Mouse (Mus musculus) MEL (cell line): Measurements from ENCODE around the gene Rtn1. TPM values are rescaled to one million over a fixed set of nuclear protein-coding genes. Genes with fewer than 3 reads are reported as not detected.

Experiments used
- DNase-seq: peaks from one replicate; pipeline ENCODE4 v3.0.0; 2011; ENCODE audit warnings: low read depth, low spot score
- H3K27ac ChIP-seq: 2 replicates; pipeline ENCODE4 v1.5.1; 2012; ENCODE audit warnings: low read depth, mild to moderate bottlenecking, control low read depth, low read length, moderate library complexity; ENCODE audit not compliant: control insufficient read depth
- H3K27me3 ChIP-seq, 2 experiments: fragments of 150-350 bp in 1 of 2; sonication (generic) in 1 of 2; 2 replicates each; pipeline ENCODE4 v1.6.1; 2012; ENCODE audit warnings: low read length in 2 of 2, mild to moderate bottlenecking in 2 of 2, improper control_type of control experiment in 1 of 2, moderate library complexity in 1 of 2; ENCODE audit not compliant: insufficient read depth in 2 of 2, control insufficient read depth in 1 of 2
- H3K36me3 ChIP-seq, 2 experiments: 2 replicates each; pipeline ENCODE4 v1.6.1; 2012 to 2014; ENCODE audit warnings: low read length in 2 of 2, improper control_type of control experiment in 1 of 2, inconsistent platforms in 1 of 2, mild to moderate bottlenecking in 1 of 2; ENCODE audit not compliant: insufficient read depth in 2 of 2, control insufficient read depth in 1 of 2
- H3K4me1 ChIP-seq, 2 experiments: fragments of 150-350 bp in 1 of 2; sonication (generic) in 1 of 2; 2 replicates each; pipeline ENCODE4 v1.6.1; 2012; ENCODE audit warnings: low read length in 2 of 2, improper control_type of control experiment in 1 of 2, mild to moderate bottlenecking in 1 of 2; ENCODE audit not compliant: insufficient read depth in 2 of 2, control insufficient read depth in 1 of 2
- H3K4me3 ChIP-seq, 2 experiments: fragments of 150-350 bp in 1 of 2; sonication (generic) in 1 of 2; 2 replicates each; pipeline ENCODE4 v1.5.1; 2012; ENCODE audit warnings: low read depth in 2 of 2, low read length in 2 of 2, mild to moderate bottlenecking in 2 of 2, moderate library complexity in 2 of 2, control low read depth in 1 of 2, improper control_type of control experiment in 1 of 2; ENCODE audit not compliant: control insufficient read depth in 1 of 2, insufficient read depth in 1 of 2
- H3K79me2 ChIP-seq: 2 replicates; pipeline ENCODE4 v1.6.1; 2012; ENCODE audit warnings: mild to moderate bottlenecking, low read length, moderate library complexity; ENCODE audit not compliant: control insufficient read depth, poor library complexity, insufficient read depth
- H3K9ac ChIP-seq: 2 replicates; pipeline ENCODE4 v1.6.1; 2012; ENCODE audit warnings: low read depth, mild to moderate bottlenecking, control low read depth, low read length, moderate library complexity; ENCODE audit not compliant: control insufficient read depth, poor library complexity, severe bottlenecking
- H3K9me3 ChIP-seq: fragments of 150-350 bp; sonication (generic); replicated peaks from 2 replicates; pipeline ENCODE4 v1.6.1; 2012; ENCODE audit warnings: mild to moderate bottlenecking, low read length, improper control_type of control experiment, moderate library complexity; ENCODE audit not compliant: insufficient read depth
- CHD2 ChIP-seq: IDR thresholded peaks from 2 replicates; pipeline ENCODE4 v1.6.1; 2011; ENCODE audit warnings: low read length, improper control_type of control experiment
- E2F4 ChIP-seq: IDR thresholded peaks from 2 replicates; pipeline ENCODE4 v1.6.1; 2011; ENCODE audit warnings: low read depth, low read length, improper control_type of control experiment, borderline replicate concordance
- ELF1 ChIP-seq: IDR thresholded peaks from 2 replicates; pipeline ENCODE4 v1.6.1; 2014; ENCODE audit warnings: low read depth, mild to moderate bottlenecking, inconsistent platforms, low read length, improper control_type of control experiment, moderate library complexity
- EP300 ChIP-seq, 2 experiments: IDR thresholded peaks; 2 replicates each; pipeline ENCODE4 v1.6.1; 2011; ENCODE audit warnings: improper control_type of control experiment in 2 of 2, low read length in 2 of 2, low read depth in 1 of 2, mild to moderate bottlenecking in 1 of 2
- GABPA ChIP-seq: IDR thresholded peaks from 2 replicates; pipeline ENCODE4 v1.6.1; 2012; ENCODE audit warnings: low read depth, mild to moderate bottlenecking, inconsistent platforms, low read length, improper control_type of control experiment, moderate library complexity
- JUND ChIP-seq: IDR thresholded peaks from 2 replicates; pipeline ENCODE4 v1.6.1; 2011; ENCODE audit warnings: low read depth, mild to moderate bottlenecking, improper control_type of control experiment, low read length
- MAX ChIP-seq: IDR thresholded peaks from 2 replicates; pipeline ENCODE4 v1.6.1; 2011; ENCODE audit warnings: low read length, improper control_type of control experiment
- MEF2A ChIP-seq: IDR thresholded peaks from 2 replicates; pipeline ENCODE4 v1.6.1; 2014; ENCODE audit warnings: low read depth, mild to moderate bottlenecking, inconsistent platforms, low read length, improper control_type of control experiment; ENCODE audit not compliant: poor library complexity, insufficient replicate concordance, severe bottlenecking; ENCODE audit errors: extremely low read depth
- MXI1 ChIP-seq: IDR thresholded peaks from 2 replicates; pipeline ENCODE4 v1.6.1; 2011; ENCODE audit warnings: mild to moderate bottlenecking, low read depth, low read length, improper control_type of control experiment
- NRF1 ChIP-seq: IDR thresholded peaks from 2 replicates; pipeline ENCODE4 v1.6.1; 2014; ENCODE audit warnings: low read depth, mild to moderate bottlenecking, inconsistent platforms, low read length, improper control_type of control experiment, moderate library complexity; ENCODE audit not compliant: poor library complexity, insufficient read depth, severe bottlenecking
- SIN3A ChIP-seq: IDR thresholded peaks from 2 replicates; pipeline ENCODE4 v1.6.1; 2012; ENCODE audit warnings: low read length, improper control_type of control experiment, inconsistent platforms
- TAL1 ChIP-seq: IDR thresholded peaks from 2 replicates; pipeline ENCODE4 v1.6.1; 2012; ENCODE audit warnings: mild to moderate bottlenecking, inconsistent platforms, low read length, moderate library complexity, mixed read lengths
- TBP ChIP-seq: IDR thresholded peaks from 2 replicates; pipeline ENCODE4 v1.8.0; 2011; ENCODE audit warnings: low read depth, low read length, improper control_type of control experiment
- USF2 ChIP-seq, 2 experiments: IDR thresholded peaks; 2 replicates each; pipeline ENCODE4 v1.6.1; 2011 to 2012; ENCODE audit warnings: improper control_type of control experiment in 2 of 2, low read length in 2 of 2, borderline replicate concordance in 1 of 2, inconsistent platforms in 1 of 2, low read depth in 1 of 2, mild to moderate bottlenecking in 1 of 2; ENCODE audit not compliant: insufficient read depth in 1 of 2
- ZC3H11A ChIP-seq: IDR thresholded peaks from 2 replicates; pipeline ENCODE4 v1.6.1; 2012; ENCODE audit warnings: low read depth, mild to moderate bottlenecking, inconsistent platforms, low read length, improper control_type of control experiment
- ZKSCAN1 ChIP-seq: IDR thresholded peaks from 2 replicates; pipeline ENCODE4 v1.6.1; 2012; ENCODE audit warnings: low read depth, mild to moderate bottlenecking, inconsistent platforms, low read length, improper control_type of control experiment, moderate library complexity
- polyA plus RNA-seq, 2 experiments: library from polyadenylated mRNA; stranded (reverse) in 1 of 2; unstranded in 1 of 2; fragments of >175 nt in 1 of 2; fragments of >200 nt in 1 of 2; gene quantifications; 2 replicates each; pipeline versions ENCODE4 v1.2.1 to v1.2.4; 2012; ENCODE audit warnings: low replicate concordance in 2 of 2, low read depth in 1 of 2; ENCODE audit not compliant: insufficient read length in 2 of 2, insufficient read depth in 1 of 2, missing spikeins in 1 of 2
- total RNA-seq: library from RNA; depleted of rRNA; stranded (reverse); fragments of 300-350 nt; gene quantifications from 2 replicates; pipeline ENCODE4 v1.2.3, GENCODE M21; 2012

The Rtn1 gene
- total and polyA plus RNA-seq, 3 experiments: not detected

DNA sequence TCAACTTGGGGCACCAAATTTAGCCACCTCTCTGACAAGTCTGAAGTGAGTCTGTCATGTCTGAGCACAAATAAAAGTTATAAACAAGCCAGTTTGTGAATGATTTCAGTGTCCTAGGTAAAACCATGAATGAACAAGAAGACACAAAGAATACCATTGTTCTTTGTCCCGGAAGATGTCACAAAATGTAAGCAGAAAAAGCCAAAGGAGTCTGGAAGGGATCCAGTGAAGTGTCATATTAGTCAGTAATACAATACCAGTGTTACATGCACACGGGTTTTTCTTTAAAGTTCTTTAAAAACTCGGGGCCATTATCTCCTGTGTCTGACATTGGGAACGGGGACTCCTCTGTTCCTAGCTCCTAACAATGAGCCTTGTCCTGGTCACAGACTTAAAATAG lies 85.1 kb downstream of the Rtn1 start:
- TF ChIP-seq E2F4: no peak
- TF ChIP-seq ZKSCAN1: no peak
- no peak for TF ChIP-seq TBP
- no peak for TF ChIP-seq SIN3A
- no peak for TF ChIP-seq MXI1
- TF ChIP-seq ELF1: no peak
- no peak for TF ChIP-seq ZC3H11A
- TF ChIP-seq MEF2A: no peak
- no peak for TF ChIP-seq CHD2
- TF ChIP-seq USF2 (IDR thresholded peaks at IDR 0.05; ENCODE audit: borderline replicate concordance in 1 of 2, insufficient read depth in 1 of 2, low read depth in 1 of 2, low read length in 2 of 2): no peak
- TF ChIP-seq JUND: no peak
- TF ChIP-seq EP300 (IDR thresholded peaks at IDR 0.05; ENCODE audit: low read depth in 1 of 2, low read length in 2 of 2): no peak
- TF ChIP-seq, all 39 proteins: peak for 0
- H3K27ac ChIP-seq: no peak overlapping the region

DNA sequence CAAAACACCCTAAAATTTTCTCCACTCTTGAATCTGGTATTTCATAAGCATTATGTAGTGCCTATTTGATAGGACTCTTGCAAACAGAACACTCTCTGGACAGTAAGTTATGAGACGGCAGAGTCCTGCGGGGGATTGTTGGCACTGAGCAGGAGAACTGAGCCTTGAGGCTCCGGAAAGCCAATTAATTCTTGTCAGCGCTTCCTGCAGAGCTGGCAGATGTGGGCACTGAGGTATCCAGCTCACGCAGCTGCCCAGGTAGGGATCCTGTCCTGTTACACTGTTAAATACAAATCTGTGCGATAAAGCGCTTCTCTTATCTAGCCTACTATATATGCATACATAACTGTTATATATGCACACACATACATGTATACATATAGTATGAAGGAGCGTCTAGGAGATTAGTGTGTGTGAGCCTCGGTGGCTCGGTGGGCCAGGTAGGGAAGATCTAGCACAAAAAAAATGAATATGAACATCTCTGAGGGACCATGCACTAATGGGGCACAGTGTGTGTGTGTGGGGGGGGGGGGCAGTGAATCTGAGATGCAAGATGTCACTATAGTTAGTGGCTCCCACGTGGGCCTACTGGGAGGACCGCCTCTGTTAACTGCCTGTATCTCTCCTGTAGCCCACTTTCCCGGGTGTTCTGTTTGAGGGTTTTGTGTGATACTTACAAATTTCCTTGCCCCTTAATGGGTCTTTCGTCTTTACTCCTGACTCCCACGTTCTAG lies 93.0 kb downstream of the Rtn1 start:
- TF ChIP-seq MXI1 (no peak), TBP (no peak), E2F4 (no peak), TAL1 (no peak), SIN3A (no peak), GABPA (no peak), NRF1 (no peak), MAX (no peak), JUND (no peak)
- no peak for DNase-seq
- H3K4me1 ChIP-seq: no peaks in the 10 kb centered on the region
- no peaks in the 10 kb centered on the region for H3K9me3 ChIP-seq
- H3K27ac ChIP-seq: no peak overlapping the region
- H3K36me3 ChIP-seq: no peaks in the 10 kb centered on the region
- H3K9ac ChIP-seq: no peak overlapping the region
- no peaks in the 10 kb centered on the region for H3K27me3 ChIP-seq
- no peaks in the 10 kb centered on the region for H3K79me2 ChIP-seq
- H3K4me3 ChIP-seq: no peak overlapping the region

More for the DNA sequence above, 85.1 kb downstream of the Rtn1 start:
- no peaks in the 10 kb centered on the region for H3K36me3 ChIP-seq
- no peak for DNase-seq
- no peaks in the 10 kb centered on the region for H3K9me3 ChIP-seq
- no peak overlapping the region for H3K9ac ChIP-seq
- H3K27me3 ChIP-seq: no peaks in the 10 kb centered on the region
- no peaks in the 10 kb centered on the region for H3K79me2 ChIP-seq
- H3K4me3 ChIP-seq: no peak overlapping the region
- H3K4me1 ChIP-seq: no peaks in the 10 kb centered on the region
